Mouse (Mus musculus) limb, embryonic 10.5 days (tissue): ENCODE measurements around the gene Cdc42ep1. TPM values are rescaled to one million over a fixed set of nuclear protein-coding genes. Genes with fewer than 3 reads are reported as not detected.
"Not testable (repeated sequence)": the region's sequence is repeated elsewhere in the genome, so short reads cannot be mapped to it uniquely, and the experiment has no call there.

Experiments used
- DNase-seq: peaks from one replicate; pipeline ENCODE4 v3.0.0-alpha.2; 2017; ENCODE audit warnings: low spot score
- H3K27ac ChIP-seq: fragments of 300-500 bp; sonication (generic); 2 replicates; pipeline ENCODE4 v1.5.1; 2016; ENCODE audit warnings: mild to moderate bottlenecking
- H3K27me3 ChIP-seq: fragments of 300-500 bp; sonication (generic); 2 replicates; pipeline ENCODE4 v1.6.1; 2016; ENCODE audit warnings: low read depth, mild to moderate bottlenecking; ENCODE audit not compliant: poor library complexity, severe bottlenecking
- H3K36me3 ChIP-seq: fragments of 300-500 bp; sonication (generic); 2 replicates; pipeline ENCODE4 v1.6.1; 2016; ENCODE audit warnings: mild to moderate bottlenecking, moderate library complexity
- H3K4me1 ChIP-seq: fragments of 300-500 bp; sonication (generic); 2 replicates; pipeline ENCODE4 v1.6.1; 2016
- H3K4me3 ChIP-seq: fragments of 300-500 bp; sonication (generic); 2 replicates; pipeline ENCODE4 v1.5.1; 2016; ENCODE audit warnings: mild to moderate bottlenecking, moderate library complexity
- H3K9me3 ChIP-seq: fragments of 300-500 bp; sonication (generic); replicated peaks from 2 replicates; pipeline ENCODE4 v1.6.1; 2016; ENCODE audit warnings: mild to moderate bottlenecking
- WGBS: fragments of 180-500 bp; shearing (Covaris S2); methylation state at CpG from one replicate; pipeline ENCODE4 v1.1.7; 2016; 5-methylcytosine and 5-hydroxymethylcytosine counted together
- polyA plus RNA-seq: library from polyadenylated mRNA; unstranded; fragments of >200 nt; fragmentation: Nextera tagmentation; extraction: Ambion mirVana; gene quantifications from 2 replicates; pipeline ENCODE4 v1.2.1, GENCODE M21; 2016

The Cdc42ep1 gene
- polyA plus RNA-seq, 1 experiment from 2014 or later, result 18.8 TPM

DNA sequence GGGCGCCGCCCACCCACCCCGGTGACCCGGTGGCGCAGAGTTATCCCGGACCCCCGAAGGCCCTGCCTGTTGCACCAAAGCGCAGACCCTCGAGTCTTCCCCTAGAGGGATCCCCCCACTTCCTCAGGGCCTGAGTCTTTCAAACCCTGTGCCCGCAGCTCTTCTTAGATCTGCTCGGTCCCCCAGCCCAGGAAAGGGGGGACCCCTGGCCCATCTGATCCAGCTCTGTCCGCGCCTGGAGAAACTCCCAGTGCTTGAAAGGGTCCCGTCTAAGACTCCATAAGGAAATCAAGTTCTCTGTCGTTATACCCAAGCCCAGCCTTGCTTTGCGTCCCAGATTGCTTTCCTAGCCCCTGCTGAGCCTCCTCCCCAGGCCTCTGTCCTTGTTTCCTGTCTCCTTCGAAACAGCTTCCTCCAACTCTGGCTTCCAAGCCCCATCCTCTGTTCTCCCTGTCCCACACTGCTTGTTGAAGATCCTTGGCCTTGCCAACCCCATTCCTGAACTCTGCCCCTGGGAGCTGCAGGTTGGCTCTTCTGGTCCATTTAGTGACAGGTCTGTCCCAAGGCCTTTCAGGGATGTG lies 35.5 kb downstream of the Cdc42ep1 start:
- H3K9me3 ChIP-seq, result no peaks in the 10 kb centered on the region
- no peak for DNase-seq
- H3K27ac ChIP-seq, result peak overlapping the region; percentile 97
- WGBS, result 2% methylated on average over 16 of the region's 17 CpGs
- H3K36me3 ChIP-seq, result peaks cover 36% of the 10 kb centered on the region
- H3K4me1 ChIP-seq, result peaks cover 34% of the 10 kb centered on the region
- H3K27me3 ChIP-seq, result no peaks in the 10 kb centered on the region
- peak overlapping the region; percentile 83 for H3K4me3 ChIP-seq

DNA sequence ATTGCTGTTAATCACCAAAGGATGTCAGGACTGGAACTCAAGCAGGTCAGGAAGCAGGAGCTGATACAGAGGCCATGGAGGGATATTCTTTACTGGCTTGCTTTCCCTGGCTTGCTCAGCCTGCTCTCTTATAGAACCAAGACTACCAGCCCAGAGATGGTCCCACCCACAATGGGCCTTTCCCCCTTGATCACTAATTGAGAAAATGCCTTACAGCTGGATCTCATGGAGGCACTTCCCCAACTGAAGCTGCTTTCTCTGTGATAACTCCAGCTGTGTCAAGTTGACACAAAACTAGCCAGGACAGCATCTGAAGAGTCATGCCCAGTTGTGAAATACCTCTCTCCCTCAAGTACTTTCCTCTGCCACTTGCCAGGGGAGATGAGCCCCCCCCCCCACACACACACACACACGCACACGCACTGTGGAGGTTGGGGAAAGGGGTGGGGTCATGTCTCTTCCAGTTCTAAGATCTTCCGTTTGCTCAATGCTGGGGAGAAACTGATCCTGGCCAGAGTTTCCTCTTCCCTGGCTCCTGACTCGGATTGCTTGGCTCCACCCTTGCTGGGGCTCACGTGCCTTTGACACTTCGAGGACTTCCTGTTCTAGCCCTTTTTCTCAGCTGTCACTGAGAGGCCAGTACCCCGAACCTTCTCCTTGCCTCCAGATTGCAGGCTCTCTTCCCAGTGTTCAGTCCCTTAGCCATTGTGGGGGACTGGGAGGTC lies 36.5 kb downstream of the Cdc42ep1 start:
- Histone ChIP-seq H3K4me1 (peaks cover 34% of the 10 kb centered on the region), H3K4me3 (peak overlapping the region; percentile 16; the same call in 1 of the 2 replicates), H3K27ac (peak overlapping the region; percentile 64), H3K36me3 (peaks cover 46% of the 10 kb centered on the region)
- H3K9me3 ChIP-seq, DNase-seq, H3K27me3 ChIP-seq: not testable (repeated sequence)
- WGBS, result 51% methylated on average over 7 of the region's 7 CpGs

DNA sequence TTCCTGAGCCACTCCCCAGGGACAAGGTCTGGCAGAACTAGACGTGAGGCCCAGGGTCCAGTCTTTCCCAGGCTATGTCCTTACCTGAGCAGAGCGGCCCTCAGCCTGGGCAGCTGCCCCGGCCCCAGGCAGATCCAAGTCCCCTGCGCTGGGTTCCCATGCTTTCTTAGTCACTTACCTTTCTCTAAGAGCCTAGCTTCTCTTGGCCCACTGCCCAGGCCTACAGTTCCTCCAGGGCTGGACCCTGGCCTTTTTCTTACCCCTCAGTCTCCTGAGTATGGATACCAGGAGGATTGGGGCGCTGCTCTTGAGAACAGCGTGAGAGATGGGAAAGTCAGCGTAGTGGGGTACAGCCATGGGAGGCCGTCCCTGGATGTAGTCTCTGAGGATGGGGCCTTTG lies 38.0 kb downstream of the Cdc42ep1 start:
- peak overlapping the region; percentile 11 for H3K27ac ChIP-seq
- H3K9me3 ChIP-seq, result no peaks in the 10 kb centered on the region
- no peak for DNase-seq
- H3K4me3 ChIP-seq, result no peak overlapping the region
- H3K36me3 ChIP-seq, result peaks cover 60% of the 10 kb centered on the region
- H3K4me1 ChIP-seq, result peaks cover 29% of the 10 kb centered on the region
- no peaks in the 10 kb centered on the region for H3K27me3 ChIP-seq
- 94% methylated on average over 8 of the region's 8 CpGs for WGBS

DNA sequence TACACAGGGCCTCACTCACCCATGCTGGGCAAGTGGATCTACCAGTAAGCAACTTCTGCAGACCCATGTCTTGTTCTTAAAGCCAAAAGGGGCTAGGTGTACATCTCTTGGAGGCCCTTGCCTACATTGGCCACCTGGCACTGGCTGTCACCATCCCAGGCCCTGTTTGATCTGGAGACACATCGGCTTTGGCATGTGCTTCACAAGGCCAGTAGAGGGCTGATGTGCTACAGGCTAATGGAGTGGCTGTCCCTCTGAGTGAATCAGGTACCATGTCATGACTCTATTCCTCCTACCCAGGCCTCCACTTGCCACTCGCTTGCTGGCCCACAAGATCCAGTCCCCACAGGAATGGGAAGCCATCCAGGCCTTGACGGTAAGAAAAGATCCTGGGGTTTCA lies 39.4 kb downstream of the Cdc42ep1 start:
- Histone ChIP-seq H3K9me3 (no peaks in the 10 kb centered on the region), H3K27ac (no peak overlapping the region), H3K4me3 (no peak overlapping the region), H3K36me3 (peaks cover 74% of the 10 kb centered on the region), H3K27me3 (no peaks in the 10 kb centered on the region), H3K4me1 (peaks cover 16% of the 10 kb centered on the region)
- DNase-seq, result no peak
- WGBS, result 86% methylated on average over 3 of the region's 3 CpGs

DNA sequence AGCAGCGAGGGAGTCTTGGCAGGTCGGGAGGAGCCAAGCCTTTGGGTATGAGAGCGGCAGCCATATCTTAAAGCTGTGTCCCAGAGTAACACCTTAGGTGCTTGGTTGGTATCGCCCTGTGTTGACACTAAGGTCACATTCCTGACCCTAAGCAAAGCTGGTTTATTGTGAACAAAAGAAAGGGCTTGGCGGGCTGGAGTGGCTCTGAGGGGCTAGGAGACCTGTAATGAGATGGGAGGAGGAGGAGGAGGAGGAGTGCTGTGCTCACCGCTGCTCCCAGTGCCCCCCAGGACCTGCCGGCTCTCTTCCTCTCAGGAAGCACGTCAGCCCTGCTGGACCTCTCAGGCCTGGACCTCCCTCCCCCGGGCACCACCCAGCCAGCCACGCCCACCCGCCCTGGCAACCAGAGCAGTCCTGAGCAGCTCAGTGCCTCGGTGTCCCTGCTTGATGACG lies 47.0 kb downstream of the Cdc42ep1 start:
- Histone ChIP-seq H3K27ac (peak overlapping the region; percentile 76), H3K9me3 (no peaks in the 10 kb centered on the region), H3K36me3 (peaks cover 98% of the 10 kb centered on the region), H3K27me3 (no peaks in the 10 kb centered on the region), H3K4me3 (peak overlapping the region; percentile 1; the same call in 1 of the 2 replicates), H3K4me1 (peaks cover 42% of the 10 kb centered on the region)
- WGBS, result 32% methylated on average over 13 of the region's 13 CpGs
- DNase-seq, result peak; percentile 47

DNA sequence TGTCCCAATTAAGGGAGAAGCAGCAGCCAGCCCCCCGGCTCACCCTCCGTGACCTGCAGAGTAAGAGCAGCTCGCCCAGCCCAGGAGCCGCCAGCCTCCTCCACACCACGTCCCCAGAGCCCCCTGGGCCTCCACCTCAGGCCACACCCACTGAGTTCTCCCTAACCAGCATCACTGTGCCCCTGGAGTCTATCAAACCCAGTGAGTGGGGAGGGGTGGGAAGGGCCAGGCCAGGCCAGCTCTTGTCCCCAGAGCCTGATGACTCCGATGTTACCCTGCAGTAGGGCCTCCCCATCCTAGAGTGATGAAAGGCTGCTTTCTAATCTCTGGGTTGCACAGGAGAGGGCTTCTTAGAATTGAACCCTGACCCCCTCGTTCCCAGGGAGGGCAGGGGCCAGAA lies 50.0 kb downstream of the Cdc42ep1 start:
- Histone ChIP-seq H3K4me1 (peaks cover 63% of the 10 kb centered on the region), H3K9me3 (no peaks in the 10 kb centered on the region), H3K4me3 (no peak overlapping the region), H3K27me3 (no peaks in the 10 kb centered on the region), H3K36me3 (peaks cover 80% of the 10 kb centered on the region), H3K27ac (0 out of 2 replicates have a peak overlapping the region, but pooled peaks have one; percentile 15)
- 45% methylated on average over 7 of the region's 7 CpGs for WGBS
- no peak for DNase-seq

DNA sequence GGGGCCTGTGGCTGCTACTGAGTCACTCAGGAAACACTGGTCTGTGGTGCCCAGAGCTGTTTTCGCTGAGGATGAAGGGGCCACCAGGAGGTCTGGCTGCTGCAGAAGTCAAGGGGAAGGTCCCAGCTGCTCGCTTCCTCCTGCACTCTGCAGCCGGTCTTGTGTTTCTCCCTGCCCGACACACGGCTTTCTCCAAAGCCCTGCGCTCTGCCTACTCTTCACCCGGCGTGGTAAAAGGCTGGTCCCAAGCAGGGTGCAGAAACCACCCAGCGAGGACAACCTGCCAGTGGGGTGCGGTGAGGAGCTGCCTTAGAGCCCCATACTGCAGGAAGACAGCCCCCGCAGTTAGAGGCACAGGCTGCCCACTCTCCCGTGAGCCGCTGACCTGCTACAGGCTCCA lies 52.3 kb downstream of the Cdc42ep1 start:
- H3K27me3 ChIP-seq, result no peaks in the 10 kb centered on the region
- 78% methylated on average over 13 of the region's 13 CpGs for WGBS

DNA sequence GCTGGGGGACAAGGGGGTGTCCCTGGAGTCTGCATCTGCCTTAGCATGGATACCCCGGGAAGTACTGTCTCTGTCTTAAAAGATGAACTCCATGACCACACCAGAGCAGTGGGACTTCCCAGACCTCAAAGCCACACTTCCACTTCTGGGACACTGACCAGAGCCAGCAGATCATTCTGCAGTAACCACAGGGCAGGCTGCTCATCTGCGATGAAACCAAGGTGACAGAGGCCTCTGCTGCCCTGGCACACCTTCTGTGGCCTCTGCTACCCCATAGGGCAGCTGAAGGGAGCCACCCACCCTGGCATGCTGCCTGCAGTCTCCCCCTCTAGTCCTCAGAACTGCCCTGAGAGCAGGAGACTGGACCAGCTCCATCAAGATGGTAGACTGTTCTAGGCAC lies 53.3 kb downstream of the Cdc42ep1 start:
- no peaks in the 10 kb centered on the region for H3K9me3 ChIP-seq
- H3K27ac ChIP-seq, result peak overlapping the region; percentile 51; the same call in 1 of the 2 replicates
- no peak overlapping the region for H3K4me3 ChIP-seq
- no peaks in the 10 kb centered on the region for H3K27me3 ChIP-seq
- peaks cover 48% of the 10 kb centered on the region for H3K36me3 ChIP-seq
- DNase-seq, result no peak
- H3K4me1 ChIP-seq, result peaks cover 79% of the 10 kb centered on the region
- 87% methylated on average over 2 of the region's 2 CpGs for WGBS

More for the DNA sequence above, 52.3 kb downstream of the Cdc42ep1 start:
- H3K27ac ChIP-seq, result peak overlapping the region; percentile 46; the same call in 1 of the 2 replicates
- H3K4me3 ChIP-seq, result no peak overlapping the region
- H3K4me1 ChIP-seq, result peaks cover 71% of the 10 kb centered on the region
- no peak for DNase-seq
- H3K36me3 ChIP-seq, result peaks cover 58% of the 10 kb centered on the region
- no peaks in the 10 kb centered on the region for H3K9me3 ChIP-seq

DNA sequence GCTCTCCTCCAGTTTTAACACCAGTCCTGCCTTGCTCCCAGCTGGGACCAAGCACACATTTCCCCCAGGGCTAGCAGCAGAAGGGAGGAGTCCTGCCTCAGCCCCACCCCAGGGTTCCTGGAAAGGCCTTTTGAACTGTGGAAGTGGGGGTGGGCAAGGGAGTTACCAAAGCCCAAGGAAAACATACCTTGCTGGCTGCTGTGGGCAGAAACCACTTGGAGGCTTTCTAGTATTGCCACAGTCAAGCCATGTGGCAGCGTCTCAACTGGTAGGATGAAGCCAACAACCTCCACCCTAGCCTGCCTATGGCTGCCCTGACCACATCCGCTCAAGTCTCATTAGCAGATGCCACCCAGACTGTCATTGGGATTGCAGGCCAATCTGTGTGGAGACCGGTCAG lies 53.7 kb downstream of the Cdc42ep1 start:
- H3K4me1 ChIP-seq, result peaks cover 83% of the 10 kb centered on the region
- H3K9me3 ChIP-seq, result no peaks in the 10 kb centered on the region
- 81% methylated on average over 3 of the region's 3 CpGs for WGBS
- H3K27ac ChIP-seq, result peak overlapping the region; percentile 51; the same call in 1 of the 2 replicates
- no peak for DNase-seq
- peaks cover 44% of the 10 kb centered on the region for H3K36me3 ChIP-seq
- no peak overlapping the region for H3K4me3 ChIP-seq
- 0 out of 2 replicates have a peak, but pooled peaks cover 1% of the 10 kb centered on the region for H3K27me3 ChIP-seq

DNA sequence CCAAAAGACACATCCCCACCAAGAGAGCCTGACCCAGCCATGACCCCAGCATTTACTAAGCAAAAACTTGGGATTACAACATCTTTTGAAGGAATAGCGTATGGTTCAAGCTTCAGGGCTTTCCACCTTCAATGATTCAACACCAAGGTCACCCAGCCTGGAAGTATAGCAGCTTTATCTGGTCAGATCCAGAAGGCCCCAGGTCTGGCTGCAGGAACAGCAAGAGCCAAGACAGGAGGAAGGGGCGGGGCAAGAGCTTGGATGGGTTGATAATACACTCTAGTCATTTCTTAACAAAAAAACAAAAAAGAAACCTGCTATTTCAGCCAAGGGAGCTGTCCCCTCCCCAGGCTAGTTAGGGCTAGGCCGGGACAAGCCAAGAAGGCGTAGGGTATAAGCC lies 55.1 kb downstream of the Cdc42ep1 start:
- DNase-seq, result no peak
- Histone ChIP-seq H3K36me3 (peaks cover 40% of the 10 kb centered on the region), H3K27me3 (0 out of 2 replicates have a peak, but pooled peaks cover 3% of the 10 kb centered on the region), H3K4me1 (peaks cover 83% of the 10 kb centered on the region), H3K27ac (no peak overlapping the region), H3K9me3 (no peaks in the 10 kb centered on the region), H3K4me3 (no peak overlapping the region)
- 92% methylated on average over 4 of the region's 4 CpGs for WGBS

DNA sequence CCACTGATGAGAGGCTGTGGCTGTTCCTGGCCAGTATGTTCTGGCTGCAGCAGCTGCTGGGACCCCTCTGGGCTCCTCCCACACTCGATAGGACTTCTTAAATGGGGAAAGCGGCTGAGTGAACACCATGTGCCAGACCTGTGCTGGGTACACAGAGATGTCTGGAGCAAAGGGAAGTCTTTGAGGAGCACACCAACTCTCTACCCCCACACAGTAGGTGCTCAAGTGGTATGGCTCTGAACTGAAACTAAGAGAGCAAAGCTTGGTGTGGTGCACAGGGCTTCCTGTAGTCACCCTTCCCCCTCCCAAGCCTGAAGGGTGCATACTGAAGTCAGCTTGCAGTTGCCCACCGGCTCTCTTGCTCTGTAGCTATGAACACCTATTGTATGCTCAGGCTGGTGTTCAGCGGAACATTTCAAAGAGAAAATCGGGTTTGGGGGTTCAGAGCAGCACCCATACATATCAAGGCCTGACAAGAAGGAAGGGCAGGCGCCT lies 56.1 kb downstream of the Cdc42ep1 start:
- WGBS, result 56% methylated on average over 6 of the region's 6 CpGs
- DNase-seq, result no peak
- Histone ChIP-seq H3K9me3 (no peaks in the 10 kb centered on the region), H3K36me3 (peaks cover 40% of the 10 kb centered on the region), H3K27ac (peak overlapping the region; percentile 91; the same call in 1 of the 2 replicates), H3K27me3 (0 out of 2 replicates have a peak, but pooled peaks cover 3% of the 10 kb centered on the region), H3K4me1 (peaks cover 73% of the 10 kb centered on the region), H3K4me3 (peak overlapping the region; percentile 76)

DNA sequence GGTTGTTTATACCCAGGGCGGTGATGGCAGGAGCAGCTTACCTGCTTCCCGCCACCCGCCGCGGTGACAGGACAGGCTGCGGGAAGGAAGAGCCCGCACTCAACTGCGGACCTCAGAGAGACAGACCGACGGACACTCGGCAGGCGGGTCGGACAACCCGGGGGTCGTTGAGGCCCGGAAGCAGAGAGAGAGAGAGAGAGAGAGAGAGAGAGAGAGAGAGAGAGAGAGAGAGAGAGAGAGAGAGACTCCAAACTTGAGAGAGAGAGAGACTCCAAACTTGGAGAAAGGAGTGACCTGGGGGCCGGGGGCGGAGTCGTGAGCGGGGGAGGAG lies 57.0 kb downstream of the Cdc42ep1 start, which contains the start of gene Gm49510:
TSS of gene Gm49510 (plus strand) at position 259 of the 331 bp plus-strand sequence.
- DNase-seq, result no peak
- H3K36me3 ChIP-seq, result peaks cover 41% of the 10 kb centered on the region
- 0 out of 2 replicates have a peak, but pooled peaks cover 3% of the 10 kb centered on the region for H3K27me3 ChIP-seq
- H3K9me3 ChIP-seq, result no peaks in the 10 kb centered on the region
- H3K4me3 ChIP-seq, result peak within 1 kb of the TSS; percentile 76
- WGBS, result under 1% methylated on average over 20 of the region's 20 CpGs
- H3K4me1 ChIP-seq, result peaks cover 64% of the 10 kb centered on the region
- peak within 1 kb of the TSS; percentile 91 for H3K27ac ChIP-seq
